8 mouse cellular contexts compared by ENCODE assay signal in genomic region chr14:49066274-49066823, GRCm38 (mm10). TPM values are rescaled to one million over a fixed set of nuclear protein-coding genes. Genes with fewer than 3 reads are reported as not detected.
DNase-seq lines count a peak whose midpoint lies in the region; ATAC-seq and TF ChIP-seq lines count a peak whose summit lies in the region.

Gene Exoc5 (minus strand): TSS chr14:49066653.

- no peak for TF ChIP-seq CTCF in liver, embryonic 14.5 days (IDR thresholded peaks at IDR 0.05; ENCODE audit: low read depth)
- TF ChIP-seq CTCF in stomach, postnatal 0 days (IDR thresholded peaks at IDR 0.05; ENCODE audit: low read depth) = peak; percentile 13; the same call in 1 of the 2 replicates

- peak within 1 kb of the TSS; percentile 98 for H3K4me3 ChIP-seq in forebrain, embryonic 10.5 days
- peak within 1 kb of the TSS; percentile 83 for H3K4me3 ChIP-seq in heart, embryonic 15.5 days
- peak within 1 kb of the TSS; percentile 95 to 98 for H3K4me3 ChIP-seq in liver, embryonic 14.5 days (ENCODE audit: insufficient read depth in 1 of 2, low read depth in 2 of 2, low read length in 2 of 2)
- H3K4me3 ChIP-seq in neural tube, embryonic 11.5 days (ENCODE audit: low read depth, low read length) = peak within 1 kb of the TSS; percentile 94
- peak within 1 kb of the TSS; percentile 92 for H3K4me3 ChIP-seq in stomach, postnatal 0 days (ENCODE audit: low read depth, low read length)

- ATAC-seq in heart, embryonic 15.5 days (replicated peaks; ENCODE audit: insufficient number of reproducible peaks, insufficient read depth, low FRiP score, low read depth) = peak; percentile 95
- peak; percentile 96 for ATAC-seq in liver, embryonic 14.5 days (ENCODE audit: insufficient read depth)
- ATAC-seq in neural tube, embryonic 11.5 days (ENCODE audit: insufficient read depth, low FRiP score, low TSS enrichment) = peak; percentile 96
- ATAC-seq in stomach, postnatal 0 days (ENCODE audit: low FRiP score, low TSS enrichment) = peak; percentile 96

- TF ChIP-seq EP300 in liver, embryonic 14.5 days (IDR thresholded peaks at IDR 0.05; ENCODE audit: low read depth) = no peak
- no peak for TF ChIP-seq EP300 in stomach, postnatal 0 days (optimal IDR thresholded peaks at IDR 0.05)

- H3K4me2 ChIP-seq in heart, embryonic 15.5 days = peak within 1 kb of the TSS; percentile 69
- H3K4me2 ChIP-seq in liver, embryonic 14.5 days (ENCODE audit: low read depth) = peak within 1 kb of the TSS; percentile 81
- peak within 1 kb of the TSS; percentile 75 for H3K4me2 ChIP-seq in neural tube, embryonic 11.5 days (ENCODE audit: low read depth)
- H3K4me2 ChIP-seq in stomach, postnatal 0 days (replicated peaks; ENCODE audit: low read depth) = peak within 1 kb of the TSS; percentile 73

- WGBS in forebrain, embryonic 10.5 days = under 1% methylated on average over 53 of the region's 53 CpGs
- under 1% methylated on average over 52 of the region's 53 CpGs for WGBS in heart, embryonic 15.5 days
- under 1% methylated on average over 53 of the region's 53 CpGs for WGBS in liver, embryonic 14.5 days (ENCODE audit: insufficient replicate concordance)
- WGBS in neural tube, embryonic 11.5 days = under 1% methylated on average over 53 of the region's 53 CpGs
- under 1% methylated on average over 48 of the region's 53 CpGs for WGBS in stomach, postnatal 0 days

- peaks cover 36% of the 10 kb centered on the region for H3K4me1 ChIP-seq in forebrain, embryonic 10.5 days
- H3K4me1 ChIP-seq in heart, embryonic 15.5 days (replicated peaks) = peaks cover 17% of the 10 kb centered on the region
- H3K4me1 ChIP-seq in liver, embryonic 14.5 days (replicated peaks; ENCODE audit: control insufficient read depth in 2 of 2, insufficient read depth in 2 of 2, low read length in 1 of 2) = peaks cover 0 to 9% of the 10 kb centered on the region in 2 experiments; a peak in 3 of 4 replicates
- peaks cover 10% of the 10 kb centered on the region; the same call in 1 of the 2 replicates for H3K4me1 ChIP-seq in neural tube, embryonic 11.5 days (ENCODE audit: control insufficient read depth, insufficient read depth, low read length)
- no peaks in the 10 kb centered on the region for H3K4me1 ChIP-seq in stomach, postnatal 0 days (replicated peaks; ENCODE audit: control insufficient read depth, insufficient read depth)

- DNase-seq in CD8-positive naive resting alpha-beta T cell, adult 2 months (ENCODE audit: low read depth in 2 of 2, low spot score in 2 of 2) = peak; percentile 92 to 94
- peak; percentile 84 for DNase-seq in c-Kit-positive CD71-negative TER-119-negative erythroid progenitor cells, embryonic 14.5 days (ENCODE audit: low read depth)
- peak; percentile 91 for DNase-seq in forebrain, embryonic 10.5 days (ENCODE audit: extremely low spot score, low spot score)
- peak; percentile 98 for DNase-seq in kidney, postnatal 25 days
- peak; percentile 86 for DNase-seq in liver, embryonic 14.5 days (ENCODE audit: low read depth in 3 of 3, low spot score in 3 of 3)
- DNase-seq in neural tube, embryonic 11.5 days (ENCODE audit: low spot score) = peak; percentile 96
- DNase-seq in stomach, postnatal 0 days (ENCODE audit: low spot score) = peak; percentile 96

- H3K9ac ChIP-seq in heart, embryonic 15.5 days = peak within 1 kb of the TSS; percentile 92
- H3K9ac ChIP-seq in liver, embryonic 14.5 days (replicated peaks) = peak within 1 kb of the TSS; percentile 98
- H3K9ac ChIP-seq in neural tube, embryonic 11.5 days (ENCODE audit: low read length) = peak within 1 kb of the TSS; percentile 98
- H3K9ac ChIP-seq in stomach, postnatal 0 days (ENCODE audit: low read length) = peak within 1 kb of the TSS; percentile 97

- no peaks in the 10 kb centered on the region for H3K9me3 ChIP-seq in forebrain, embryonic 10.5 days
- H3K9me3 ChIP-seq in heart, embryonic 15.5 days (replicated peaks) = no peaks in the 10 kb centered on the region
- H3K9me3 ChIP-seq in liver, embryonic 14.5 days (ENCODE audit: control insufficient read depth, low read length) = no peaks in the 10 kb centered on the region
- H3K9me3 ChIP-seq in neural tube, embryonic 11.5 days (ENCODE audit: control insufficient read depth, low read length) = no peaks in the 10 kb centered on the region
- no peaks in the 10 kb centered on the region for H3K9me3 ChIP-seq in stomach, postnatal 0 days (ENCODE audit: control insufficient read depth, low read length)

- peaks cover 5% of the 10 kb centered on the region for H3K36me3 ChIP-seq in forebrain, embryonic 10.5 days (replicated peaks)
- H3K36me3 ChIP-seq in heart, embryonic 15.5 days = no peaks in the 10 kb centered on the region
- H3K36me3 ChIP-seq in liver, embryonic 14.5 days (replicated peaks; ENCODE audit: control insufficient read depth, insufficient read depth, low read depth) = no peaks in the 10 kb centered on the region
- H3K36me3 ChIP-seq in neural tube, embryonic 11.5 days (ENCODE audit: control insufficient read depth, insufficient read depth, low read length) = no peaks in the 10 kb centered on the region
- H3K36me3 ChIP-seq in stomach, postnatal 0 days (ENCODE audit: control insufficient read depth, insufficient read depth, low read length) = no peaks in the 10 kb centered on the region

- H3K27ac ChIP-seq in forebrain, embryonic 10.5 days = peak within 1 kb of the TSS; percentile 99
- H3K27ac ChIP-seq in heart, embryonic 15.5 days = peak within 1 kb of the TSS; percentile 99
- peak within 1 kb of the TSS; percentile 94 for H3K27ac ChIP-seq in liver, embryonic 14.5 days
- peak within 1 kb of the TSS; percentile 99 for H3K27ac ChIP-seq in neural tube, embryonic 11.5 days (ENCODE audit: low read depth, low read length)
- H3K27ac ChIP-seq in stomach, postnatal 0 days (replicated peaks) = peak within 1 kb of the TSS; percentile 99

- H3K27me3 ChIP-seq in forebrain, embryonic 10.5 days (ENCODE audit: poor library complexity, severe bottlenecking) = no peaks in the 10 kb centered on the region
- no peaks in the 10 kb centered on the region for H3K27me3 ChIP-seq in heart, embryonic 15.5 days
- no peaks in the 10 kb centered on the region for H3K27me3 ChIP-seq in liver, embryonic 14.5 days (ENCODE audit: control insufficient read depth, insufficient read depth, low read length)
- H3K27me3 ChIP-seq in neural tube, embryonic 11.5 days (ENCODE audit: control insufficient read depth, insufficient read depth, low read length) = no peaks in the 10 kb centered on the region
- no peaks in the 10 kb centered on the region for H3K27me3 ChIP-seq in stomach, postnatal 0 days (ENCODE audit: control insufficient read depth, insufficient read depth, low read length)

RNA-seq across cellular contexts. Expression of gene Exoc5, which starts in this region (rescaled TPM):
- 60.8 and 66.8 TPM in 2 replicates for polyA plus RNA-seq in forebrain, embryonic 10.5 days (2016; fragmentation: Nextera tagmentation; extraction: Ambion mirVana)
- polyA plus RNA-seq in heart, embryonic 15.5 days (2015; fragmentation: Nextera tagmentation; extraction: Ambion mirVana) = 30.5 and 30.6 TPM in 2 replicates
- 6.2 and 9.2 TPM in 2 replicates for polyA plus RNA-seq in liver, embryonic 14.5 days (2012; rRNA removed)
- polyA plus RNA-seq in liver, embryonic 14.5 days (2014; fragmentation: Nextera tagmentation; extraction: Ambion mirVana) = 23.0 and 24.3 TPM in 2 replicates
- 95.9 and 97.3 TPM in 2 replicates for polyA plus RNA-seq in neural tube, embryonic 11.5 days (2014; fragmentation: Nextera tagmentation; extraction: Ambion mirVana)
- 24.1 and 24.7 TPM in 2 replicates for polyA plus RNA-seq in stomach, postnatal 0 days (2015; fragmentation: Nextera tagmentation; extraction: Ambion mirVana)

Comparison
In these comparisons a context has a peak if more than half of its experiments do, and no peak if none do; other contexts are left out.
1. Peak in every context shown above with its lines: DNase-seq, ATAC-seq, H3K4me3 ChIP-seq and H3K27ac ChIP-seq.